11 mouse cellular contexts compared by ENCODE assay signal in genomic region chr5:8487989-8488700, GRCm38 (mm10).
DNase-seq lines count a peak whose midpoint lies in the region; ATAC-seq and TF ChIP-seq lines count a peak whose summit lies in the region.
"Had no signal": no experiment of that assay in that cellular context is flagged by ENCODE, and none has a peak within 500 bp of the region (broad histone marks: within the 10 kb centered on the region; RNA-seq: fewer than 3 reads in every experiment).

No protein-coding gene starts in this region.

- no peaks in the 10 kb centered on the region for H3K9me3 ChIP-seq in embryonic facial prominence, embryonic 10.5 days
- H3K9me3 ChIP-seq in hindbrain, embryonic 11.5 days (ENCODE audit: control insufficient read depth, low read length) = no peaks in the 10 kb centered on the region
- H3K9me3 ChIP-seq in midbrain, embryonic 15.5 days = no peaks in the 10 kb centered on the region
- H3K9me3 ChIP-seq: intestine, embryonic 15.5 days; liver, embryonic 12.5 days had no signal

- H3K4me1 ChIP-seq in cerebellum, adult 2 months (ENCODE audit: control insufficient read depth, insufficient read depth, low read length) = no peaks in the 10 kb centered on the region; the same call in 1 of the 2 replicates
- peaks cover 5% of the 10 kb centered on the region; the same call in 1 of the 2 replicates for H3K4me1 ChIP-seq in embryonic facial prominence, embryonic 10.5 days
- H3K4me1 ChIP-seq in hindbrain, embryonic 11.5 days (replicated peaks; ENCODE audit: control insufficient read depth, insufficient read depth, low read length) = no peaks in the 10 kb centered on the region
- H3K4me1 ChIP-seq in midbrain, embryonic 15.5 days = no peaks in the 10 kb centered on the region
- H3K4me1 ChIP-seq: intestine, embryonic 15.5 days; liver, embryonic 12.5 days had no signal

- no peak overlapping the region for H3K27ac ChIP-seq in cerebellum, adult 2 months (ENCODE audit: insufficient read depth, low read length)
- peak overlapping the region; percentile 51; the same call in 1 of the 2 replicates for H3K27ac ChIP-seq in embryonic facial prominence, embryonic 10.5 days (replicated peaks)
- H3K27ac ChIP-seq in hindbrain, embryonic 11.5 days (ENCODE audit: low read depth, low read length) = no peak overlapping the region
- no peak overlapping the region for H3K27ac ChIP-seq in midbrain, embryonic 15.5 days
- H3K27ac ChIP-seq: heart, adult 2 months; intestine, embryonic 15.5 days; liver, embryonic 12.5 days had no signal

- H3K4me3 ChIP-seq in cerebellum, adult 2 months (replicated peaks; ENCODE audit: insufficient read depth, low read depth, low read length) = no peak overlapping the region
- no peak overlapping the region for H3K4me3 ChIP-seq in embryonic facial prominence, embryonic 10.5 days
- H3K4me3 ChIP-seq in hindbrain, embryonic 11.5 days (ENCODE audit: low read depth, low read length) = no peak overlapping the region
- no peak overlapping the region for H3K4me3 ChIP-seq in midbrain, embryonic 15.5 days
- H3K4me3 ChIP-seq: heart, adult 2 months; intestine, embryonic 15.5 days; liver, embryonic 12.5 days had no signal

- H3K27me3 ChIP-seq in cerebellum, adult 2 months (ENCODE audit: control insufficient read depth, insufficient read depth, low read length) = no peaks in the 10 kb centered on the region
- no peaks in the 10 kb centered on the region for H3K27me3 ChIP-seq in embryonic facial prominence, embryonic 10.5 days (replicated peaks; ENCODE audit: low read depth, poor library complexity, severe bottlenecking)
- H3K27me3 ChIP-seq in hindbrain, embryonic 11.5 days (ENCODE audit: control insufficient read depth, insufficient read depth, low read length) = no peaks in the 10 kb centered on the region
- no peaks in the 10 kb centered on the region for H3K27me3 ChIP-seq in midbrain, embryonic 15.5 days (replicated peaks)
- H3K27me3 ChIP-seq: intestine, embryonic 15.5 days; liver, embryonic 12.5 days had no signal

- 0 out of 2 replicates have a peak, but pooled peaks have one; percentile 54 for ATAC-seq in cerebellum, adult (ENCODE audit: insufficient number of reproducible peaks, low FRiP score, low TSS enrichment)
- ATAC-seq in hindbrain, embryonic 11.5 days (ENCODE audit: low FRiP score) = peak; percentile 74
- peak; percentile 46 for ATAC-seq in midbrain, embryonic 15.5 days (replicated peaks)
- ATAC-seq: intestine, embryonic 15.5 days; liver, embryonic 12.5 days had no signal

- TF ChIP-seq CTCF in cerebellum, adult 2 months (IDR thresholded peaks at IDR 0.05; ENCODE audit: borderline replicate concordance, insufficient read depth, low read depth, low read length) = no peak

- no peak for TF ChIP-seq POLR2A in cerebellum, adult 2 months (IDR thresholded peaks at IDR 0.05; ENCODE audit: borderline replicate concordance, insufficient read depth, low read length)

- H3K9ac ChIP-seq in hindbrain, embryonic 11.5 days (ENCODE audit: low read depth, low read length) = no peak overlapping the region
- no peak overlapping the region for H3K9ac ChIP-seq in midbrain, embryonic 15.5 days
- H3K9ac ChIP-seq: intestine, embryonic 15.5 days; liver, embryonic 12.5 days had no signal

- H3K4me2 ChIP-seq in hindbrain, embryonic 11.5 days (replicated peaks; ENCODE audit: low read depth, low read length) = no peak overlapping the region
- no peak overlapping the region for H3K4me2 ChIP-seq in midbrain, embryonic 15.5 days
- H3K4me2 ChIP-seq: intestine, embryonic 15.5 days; liver, embryonic 12.5 days had no signal

- DNase-seq in cerebellum, adult 2 months = no peak
- DNase-seq in embryonic facial prominence, embryonic 10.5 days (ENCODE audit: low spot score) = no peak
- DNase-seq in hindbrain, embryonic 11.5 days (ENCODE audit: low spot score) = peak; percentile 31
- DNase-seq in testis, postnatal 14 days (ENCODE audit: low spot score) = no peak
- no peak for DNase-seq in MN1 (ENCODE audit: low spot score)
- DNase-seq in cerebellum, adult 8-10 months = no peak
- DNase-seq: heart, adult 2 months had no signal

- 36% methylated on average over 4 of the region's 4 CpGs for WGBS in cerebellum, adult 2 months
- 61% methylated on average over 4 of the region's 4 CpGs for WGBS in embryonic facial prominence, embryonic 10.5 days
- 29% methylated on average over 4 of the region's 4 CpGs for WGBS in hindbrain, embryonic 11.5 days
- 44% methylated on average over 4 of the region's 4 CpGs for WGBS in midbrain, embryonic 15.5 days

- H3K36me3 ChIP-seq in embryonic facial prominence, embryonic 10.5 days (replicated peaks) = no peaks in the 10 kb centered on the region
- no peaks in the 10 kb centered on the region for H3K36me3 ChIP-seq in hindbrain, embryonic 11.5 days (ENCODE audit: control insufficient read depth, insufficient read depth, low read length)
- H3K36me3 ChIP-seq in midbrain, embryonic 15.5 days (replicated peaks) = no peaks in the 10 kb centered on the region
- H3K36me3 ChIP-seq: intestine, embryonic 15.5 days; liver, embryonic 12.5 days had no signal
